Mouse (Mus musculus): ENCODE measurements around the gene Stat4.

DNA sequence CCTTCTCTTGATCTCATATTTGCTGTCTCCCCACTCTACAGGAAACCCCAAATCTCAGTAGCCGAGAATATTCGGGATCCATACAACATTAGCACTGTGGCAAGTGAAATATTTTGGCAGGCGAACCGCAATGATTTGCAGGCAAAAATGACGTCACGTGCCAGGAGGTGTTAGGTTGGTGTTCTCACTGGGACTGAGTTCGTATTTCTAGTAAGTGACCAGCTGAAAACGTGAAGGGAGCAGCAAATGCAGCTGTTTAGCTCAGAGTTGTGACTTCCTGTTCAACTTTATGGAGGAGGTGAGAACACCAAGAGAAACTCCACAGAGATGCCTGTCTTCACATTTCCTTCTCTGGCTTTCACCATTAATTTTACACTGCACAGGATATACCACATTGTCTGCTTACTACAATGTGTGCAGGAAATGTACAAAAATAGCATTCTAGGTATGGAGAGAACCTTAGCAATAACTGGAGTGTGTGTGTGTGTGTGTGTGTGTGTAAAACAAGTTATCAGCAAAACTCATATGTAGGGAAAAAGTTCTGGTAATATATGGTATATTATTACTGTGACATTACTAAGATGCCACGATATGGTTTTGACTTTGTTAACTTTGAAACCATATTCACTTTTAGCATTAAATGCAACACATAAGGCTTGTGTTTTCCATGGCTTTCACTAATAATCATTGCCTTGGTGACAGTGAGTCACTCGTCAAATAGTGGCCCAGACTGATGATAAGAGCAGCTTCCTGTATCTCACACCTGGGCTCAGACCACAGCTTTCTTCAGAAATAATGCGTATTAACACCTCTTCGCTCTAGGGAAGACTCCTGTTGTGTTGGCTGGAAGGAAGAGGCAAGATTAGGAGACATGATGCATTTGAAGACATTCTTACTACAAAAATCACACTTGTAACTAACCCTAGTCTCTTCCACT is 48.1 kb downstream of the Stat4 start:
- TF ChIP-seq MAX (IDR thresholded peaks at IDR 0.05; ENCODE audit: low read length) (no peak), CTCF (conservative IDR thresholded peaks at IDR 0.05 in 1 of 2, IDR thresholded peaks at IDR 0.05 in 1 of 2; ENCODE audit: low read depth in 2 of 2, low read length in 2 of 2) (no peak), EP300 (IDR thresholded peaks at IDR 0.05; ENCODE audit: low read length) (no peak), ZMIZ1 (IDR thresholded peaks at IDR 0.05; ENCODE audit: low read depth, low read length) (no peak)
